Mouse (Mus musculus) forebrain, postnatal 0 days (tissue): ENCODE data around the gene Drc7. TPM values are rescaled to one million over a fixed set of nuclear protein-coding genes. Genes with fewer than 3 reads are reported as not detected.
A peak's percentile ranks its signal among the peaks of the same experiment; 100 is the strongest.
"Not testable (repeated sequence)": the region's sequence is repeated elsewhere in the genome, so short reads cannot be mapped to it uniquely, and the experiment has no call there.

ENCODE experiments used
- ATAC-seq: fragments of 200-750 bp; cut with Nextera tagmentation; 2 replicates; pipeline ENCODE4 v1.8.0; 2017; ENCODE audit warnings: mild to moderate bottlenecking, moderate library complexity
- DNase-seq: peaks from one replicate; pipeline ENCODE4 v3.0.0-alpha.2; 2015
- H3K27ac ChIP-seq: fragments of 300-500 bp; sonication (generic); 2 replicates; pipeline ENCODE4 v1.5.1; 2014; ENCODE audit warnings: low read depth, mild to moderate bottlenecking, antibody characterized with exemption, low read length, moderate library complexity, mixed read lengths
- H3K27me3 ChIP-seq: fragments of 300-500 bp; sonication (generic); 2 replicates; pipeline ENCODE4 v1.6.1; 2014; ENCODE audit warnings: mild to moderate bottlenecking, low read length, mixed read lengths; ENCODE audit not compliant: insufficient read depth
- H3K36me3 ChIP-seq: fragments of 300-500 bp; sonication (generic); 2 replicates; pipeline ENCODE4 v1.6.1; 2014; ENCODE audit warnings: mild to moderate bottlenecking, moderate library complexity; ENCODE audit not compliant: insufficient read depth
- H3K4me1 ChIP-seq: fragments of 300-500 bp; sonication (generic); 2 replicates; pipeline ENCODE4 v1.6.1; 2014; ENCODE audit warnings: antibody characterized with exemption; ENCODE audit not compliant: insufficient read depth
- H3K4me2 ChIP-seq: fragments of 300-500 bp; sonication (generic); 2 replicates; pipeline ENCODE4 v1.6.1; 2014; ENCODE audit warnings: low read depth, mild to moderate bottlenecking, moderate library complexity
- H3K4me3 ChIP-seq: fragments of 300-500 bp; sonication (generic); 2 replicates; pipeline ENCODE4 v1.5.1; 2014; ENCODE audit warnings: low read depth, low read length, mixed read lengths
- H3K9ac ChIP-seq: fragments of 300-500 bp; sonication (generic); 2 replicates; pipeline ENCODE4 v1.6.1; 2014; ENCODE audit warnings: mild to moderate bottlenecking
- H3K9me3 ChIP-seq: fragments of 300-500 bp; sonication (generic); 2 replicates; pipeline ENCODE4 v1.6.1; 2016; ENCODE audit warnings: low read length
- CTCF ChIP-seq: sonication (generic); IDR thresholded peaks from 2 replicates; pipeline ENCODE4 v1.5.1; 2016; ENCODE audit warnings: antibody characterized with exemption, control low read depth, low read depth
- WGBS: fragments of 180-500 bp; shearing (Covaris S2); extraction: QIAGEN DNeasy Blood & Tissue Kit; methylation state at CpG from one replicate; pipeline ENCODE4 v1.1.7; 2014; 5-methylcytosine and 5-hydroxymethylcytosine counted together
- polyA plus RNA-seq: library from polyadenylated mRNA; unstranded; fragments of >200 nt; fragmentation: Nextera tagmentation; extraction: Ambion mirVana; gene quantifications from 2 replicates; pipeline ENCODE4 v1.2.1, GENCODE M21; 2015
- total RNA-seq: library from RNA; depleted of rRNA; stranded (reverse); fragments of >200 nt; gene quantifications from 2 replicates; pipeline ENCODE4 v1.2.3, GENCODE M21; 2014

The Drc7 gene
- total and polyA plus RNA-seq, 2 experiments from 2014 or later = 3.7 to 4.4 TPM

DNA sequence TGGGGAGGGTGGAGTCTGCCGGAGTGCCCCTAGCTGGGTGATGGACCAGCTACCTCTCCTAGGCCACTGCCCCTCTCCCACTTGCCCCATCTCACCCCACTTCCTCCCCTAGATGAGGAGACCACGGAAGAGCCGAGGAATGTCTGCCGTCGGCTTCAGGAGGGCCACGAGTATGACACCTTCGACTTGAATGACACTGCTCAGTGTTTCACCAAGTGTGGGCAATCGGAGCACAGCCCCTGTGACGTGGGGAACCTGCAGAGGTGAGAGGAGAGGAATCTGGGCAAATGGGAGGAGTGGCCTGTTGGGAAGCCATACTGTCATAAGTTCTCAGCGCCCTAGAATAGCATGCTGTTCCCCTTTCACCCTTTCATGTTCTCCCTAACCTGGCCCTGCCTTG is 34.1 kb upstream of the Drc7 start:
- Histone ChIP-seq H3K9ac (no peak overlapping the region), H3K4me1 (no peaks in the 10 kb centered on the region), H3K36me3 (peaks cover 3% of the 10 kb centered on the region; the same call in 1 of the 2 replicates), H3K27ac (no peak overlapping the region), H3K4me2 (no peak overlapping the region), H3K4me3 (no peak overlapping the region), H3K27me3 (no peaks in the 10 kb centered on the region), H3K9me3 (no peaks in the 10 kb centered on the region)
- no peak for TF ChIP-seq CTCF
- WGBS = 86% methylated on average over 10 of the region's 10 CpGs
- ATAC-seq (no peak), DNase-seq (no peak)

GRCm38 (mm10) chr8:95023201-95023600 is 31.7 kb upstream of the Drc7 start:
- ATAC-seq (no peak), DNase-seq (no peak)
- Histone ChIP-seq H3K9me3 (no peaks in the 10 kb centered on the region), H3K27me3 (no peaks in the 10 kb centered on the region), H3K4me1 (no peaks in the 10 kb centered on the region), H3K4me2 (no peak overlapping the region), H3K36me3 (no peaks in the 10 kb centered on the region), H3K4me3 (no peak overlapping the region), H3K27ac (no peak overlapping the region), H3K9ac (no peak overlapping the region)
- WGBS = 20% methylated on average over 8 of the region's 8 CpGs
- no peak for TF ChIP-seq CTCF

DNA sequence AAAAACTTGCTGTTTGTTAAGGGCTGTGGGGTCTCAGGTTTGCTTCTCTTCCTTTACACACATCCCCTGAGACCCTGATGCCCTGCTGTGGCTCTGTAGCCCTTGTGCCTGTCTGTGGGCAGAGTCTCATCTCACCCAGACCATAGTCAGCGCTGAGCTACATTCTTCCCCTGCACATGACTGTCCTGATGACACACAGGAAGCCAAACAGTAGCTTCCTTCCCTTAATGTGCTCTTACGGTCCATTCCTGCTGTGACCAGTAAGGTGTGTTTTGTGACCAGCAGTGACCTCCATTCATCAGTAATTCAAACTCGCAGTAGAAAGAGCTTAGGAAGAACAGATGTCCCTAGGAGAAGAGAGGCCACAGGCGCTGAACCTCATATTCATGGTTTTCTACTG is 30.5 kb upstream of the Drc7 start:
- no peak for ATAC-seq
- Histone ChIP-seq H3K4me2 (no peak overlapping the region), H3K4me1 (no peaks in the 10 kb centered on the region), H3K9me3 (no peaks in the 10 kb centered on the region), H3K9ac (no peak overlapping the region), H3K36me3 (no peaks in the 10 kb centered on the region), H3K27me3 (no peaks in the 10 kb centered on the region), H3K27ac (no peak overlapping the region), H3K4me3 (no peak overlapping the region)
- 78% methylated on average over 4 of the region's 4 CpGs for WGBS
- no peak for DNase-seq
- TF ChIP-seq CTCF = no peak

- Histone ChIP-seq H3K4me3 (no peak overlapping the region), H3K27ac (no peak overlapping the region), H3K27me3 (no peaks in the 10 kb centered on the region), H3K9ac (no peak overlapping the region), H3K4me1 (no peaks in the 10 kb centered on the region), H3K36me3 (no peaks in the 10 kb centered on the region), H3K9me3 (no peaks in the 10 kb centered on the region), H3K4me2 (no peak overlapping the region)
- DNase-seq (peak; percentile 52), ATAC-seq (0 out of 2 replicates have a peak, but pooled peaks have one; percentile 47)
- 73% methylated on average over 2 of the region's 2 CpGs for WGBS
- TF ChIP-seq CTCF = peak; percentile 68
Measured at GRCm38 (mm10) chr8:95025421-95025820, 29.5 kb upstream of the Drc7 start.

- not testable (repeated sequence) for DNase-seq, H3K36me3 ChIP-seq, H3K9me3 ChIP-seq, H3K27me3 ChIP-seq, H3K4me2 ChIP-seq, H3K4me3 ChIP-seq, H3K4me1 ChIP-seq, ATAC-seq, H3K27ac ChIP-seq, H3K9ac ChIP-seq
- 63% methylated on average over 7 of the region's 7 CpGs for WGBS
Measured at GRCm38 (mm10) chr8:95028391-95028790, 26.5 kb upstream of the Drc7 start.

GRCm38 (mm10) chr8:95037106-95037925 is 17.6 kb upstream of the Drc7 start:
- no peaks in the 10 kb centered on the region for H3K9me3 ChIP-seq
- no peaks in the 10 kb centered on the region for H3K27me3 ChIP-seq
- 51% methylated on average over 7 of the region's 7 CpGs for WGBS
- H3K4me3 ChIP-seq = no peak overlapping the region
- DNase-seq (peak; percentile 83), ATAC-seq (peak; percentile 99)
- H3K4me1 ChIP-seq = peaks cover 4% of the 10 kb centered on the region; the same call in 1 of the 2 replicates
- H3K4me2 ChIP-seq = no peak overlapping the region
- H3K27ac ChIP-seq = peak overlapping the region; percentile 69; the same call in 1 of the 2 replicates
- no peak overlapping the region for H3K9ac ChIP-seq
- H3K36me3 ChIP-seq = no peaks in the 10 kb centered on the region
- TF ChIP-seq CTCF = no peak

DNA sequence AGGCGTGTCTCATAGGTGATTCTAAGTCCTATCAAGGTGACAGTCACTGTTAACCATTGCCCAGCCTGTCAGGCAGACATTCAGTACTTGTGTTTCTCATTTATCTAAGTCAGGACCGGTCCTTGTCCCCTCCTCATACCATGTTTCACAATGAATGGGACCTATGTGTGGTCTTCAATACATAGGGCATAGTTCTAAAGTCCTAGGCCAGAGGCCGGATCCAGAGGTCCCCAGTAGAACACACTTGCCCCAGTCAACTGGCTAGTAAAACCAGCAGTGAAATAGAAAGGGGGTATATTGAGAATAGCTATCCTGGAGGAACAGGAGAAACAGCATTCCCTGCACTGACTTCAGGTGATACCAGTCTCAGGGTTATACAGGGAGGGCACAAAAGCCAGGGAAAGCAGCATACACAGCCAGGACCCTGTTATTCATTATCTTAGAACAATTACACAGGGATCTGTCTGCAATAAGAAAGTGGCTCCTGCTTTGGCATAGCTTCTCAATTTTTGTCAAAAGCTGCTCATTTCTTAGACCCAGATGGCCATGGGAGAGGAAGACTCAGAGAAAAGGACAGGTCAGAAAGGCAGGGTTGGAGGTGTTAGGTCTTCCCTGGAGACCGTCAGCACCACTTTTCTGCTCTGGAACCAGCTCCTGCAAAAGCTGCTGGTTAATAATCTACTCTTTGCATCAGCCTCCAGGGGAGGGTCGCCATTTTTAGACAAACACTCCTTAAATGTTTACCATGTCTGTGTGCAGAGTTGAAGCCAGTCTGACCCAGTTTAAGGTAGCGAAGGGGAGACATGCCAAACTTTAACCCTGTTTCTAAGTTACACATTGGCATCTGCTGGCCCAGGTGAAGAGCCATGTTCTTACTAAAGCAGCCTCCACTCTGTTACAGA is 12.8 kb upstream of the Drc7 start:
- H3K27me3 ChIP-seq = no peaks in the 10 kb centered on the region
- H3K4me3 ChIP-seq = no peak overlapping the region
- H3K36me3 ChIP-seq = no peaks in the 10 kb centered on the region
- ATAC-seq (no peak), DNase-seq (no peak)
- no peak overlapping the region for H3K27ac ChIP-seq
- no peak overlapping the region for H3K4me2 ChIP-seq
- WGBS = 78% methylated on average over 6 of the region's 6 CpGs
- TF ChIP-seq CTCF = no peak
- H3K9ac ChIP-seq = no peak overlapping the region
- no peaks in the 10 kb centered on the region for H3K4me1 ChIP-seq
- no peaks in the 10 kb centered on the region for H3K9me3 ChIP-seq
